Mouse (Mus musculus): ENCODE data around the gene Bmpr1a.

Gene Bmpr1a

GRCm38 (mm10) chr14:34504377-34504776 is 1.2 kb upstream of the Bmpr1a start:
- no peak for DNase-seq

DNA sequence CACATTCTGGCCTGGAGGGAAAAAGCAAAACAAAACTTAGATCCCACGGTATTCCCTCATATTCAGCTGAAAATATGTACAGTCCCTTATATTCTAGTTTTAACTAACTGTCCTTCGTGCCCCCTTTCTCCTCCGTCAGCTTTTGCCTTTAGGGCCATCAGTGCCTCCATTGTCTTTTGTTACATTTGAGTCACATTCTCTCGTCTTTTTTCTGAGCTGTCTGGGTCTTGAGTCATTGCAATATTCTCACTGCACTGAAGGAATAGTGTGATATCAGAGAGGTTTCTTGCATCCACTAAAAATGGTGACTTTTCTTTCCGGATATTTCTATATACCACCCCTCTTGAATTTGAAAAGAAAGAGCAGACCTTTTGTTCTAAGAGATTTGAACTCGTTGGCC is 618 bp upstream of the Bmpr1a start:
- DNase-seq, result no peak

- peak; percentile 90 for DNase-seq
Observed at GRCm38 (mm10) chr14:34502475-34503324, 441 bp downstream of the Bmpr1a start.

- peak; percentile 73 for DNase-seq
Observed at GRCm38 (mm10) chr14:34501804-34502474, 1.2 kb downstream of the Bmpr1a start.

DNA sequence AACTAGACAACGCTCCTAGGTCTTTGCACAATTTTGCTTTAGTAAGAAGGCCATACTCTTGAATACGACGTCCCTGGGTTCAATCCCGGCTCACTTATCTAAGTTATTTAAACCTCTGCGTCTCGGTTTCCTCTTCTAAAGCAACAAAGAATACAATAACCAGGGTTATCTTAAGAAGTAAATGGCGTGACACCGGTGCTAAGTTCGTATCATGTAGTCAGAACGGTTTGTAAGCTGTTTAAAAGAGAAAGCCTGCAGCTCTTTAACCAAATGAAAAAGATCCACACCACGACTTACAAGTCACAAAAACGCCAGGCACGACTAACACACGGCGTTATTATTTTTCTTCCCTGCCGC is 1.7 kb downstream of the Bmpr1a start:
- no peak for DNase-seq

DNA sequence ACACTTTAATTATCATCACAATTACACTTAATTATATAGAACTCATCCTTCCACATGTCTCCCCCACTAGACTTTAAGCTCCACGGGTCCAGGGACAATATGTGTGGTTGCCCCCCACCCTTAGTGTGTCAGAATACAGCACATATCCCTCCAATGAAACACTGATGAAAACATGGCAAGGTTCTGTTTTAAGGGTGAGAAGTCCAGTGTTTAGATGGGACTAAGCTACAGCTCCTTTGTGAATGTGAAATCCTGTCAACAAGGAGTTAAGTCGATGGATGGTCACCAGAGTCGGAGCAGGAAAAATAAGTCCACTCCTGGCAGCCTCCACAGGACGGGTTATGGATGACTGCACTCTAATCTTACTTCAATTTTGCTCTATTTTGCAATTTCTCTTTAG is 2.8 kb downstream of the Bmpr1a start:
- no peak for DNase-seq

DNA sequence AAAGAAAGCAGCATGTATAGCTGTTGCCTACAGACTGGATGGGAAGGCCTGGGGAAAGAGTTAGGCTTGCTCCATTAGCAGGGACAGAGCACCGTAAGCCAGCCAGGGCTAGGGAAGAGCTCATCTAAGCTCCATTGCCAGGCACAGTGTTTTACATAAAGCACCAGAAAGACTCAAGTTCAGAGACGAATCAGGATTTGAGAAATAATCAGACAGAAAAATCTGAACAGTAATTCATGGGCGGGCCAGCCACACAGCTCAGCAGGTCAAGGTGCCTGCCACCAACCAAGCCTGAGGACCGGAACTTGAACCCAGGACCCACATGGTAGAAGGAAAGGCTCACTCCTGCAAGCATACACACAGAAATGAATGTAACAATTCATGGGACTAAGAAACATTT is 3.5 kb downstream of the Bmpr1a start:
- DNase-seq, result no peak

DNA sequence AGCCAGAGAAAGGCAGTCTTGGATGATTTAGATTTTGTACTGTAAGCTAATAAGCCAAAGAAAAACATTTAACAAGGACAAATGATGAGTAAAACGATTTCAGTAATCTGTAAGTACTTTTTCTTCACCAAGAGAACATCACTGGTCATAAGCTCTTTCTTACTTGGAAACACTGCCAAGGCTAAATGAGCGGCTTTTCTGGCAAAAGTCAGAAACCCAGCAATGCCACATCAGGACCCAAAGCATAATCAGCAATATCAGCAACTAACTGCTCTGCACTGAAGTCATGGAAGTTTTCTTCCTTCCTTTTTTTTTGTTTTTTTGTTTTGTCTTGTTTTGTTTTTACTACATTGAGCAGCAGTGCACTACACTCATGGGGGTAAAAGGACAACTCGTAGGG is 5.8 kb downstream of the Bmpr1a start:
- DNase-seq, result no peak

DNA sequence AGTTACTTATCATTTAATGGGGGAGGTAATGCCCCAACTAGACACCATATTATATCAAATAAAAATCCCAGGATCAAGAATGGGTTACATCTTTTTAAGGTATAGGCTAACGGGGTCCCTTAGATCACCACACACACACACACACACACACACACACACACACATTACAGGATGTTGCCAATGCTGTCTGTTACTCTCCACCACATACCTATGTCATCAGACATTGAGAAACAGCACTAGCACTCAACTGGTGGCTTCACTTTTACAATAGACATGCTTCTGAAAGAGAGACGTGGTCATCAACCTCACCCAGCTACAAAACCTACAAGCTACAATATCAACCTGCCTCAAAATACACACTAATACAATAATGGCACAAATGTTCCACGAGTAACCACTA is 9.5 kb downstream of the Bmpr1a start:
- no peak for DNase-seq

DNA sequence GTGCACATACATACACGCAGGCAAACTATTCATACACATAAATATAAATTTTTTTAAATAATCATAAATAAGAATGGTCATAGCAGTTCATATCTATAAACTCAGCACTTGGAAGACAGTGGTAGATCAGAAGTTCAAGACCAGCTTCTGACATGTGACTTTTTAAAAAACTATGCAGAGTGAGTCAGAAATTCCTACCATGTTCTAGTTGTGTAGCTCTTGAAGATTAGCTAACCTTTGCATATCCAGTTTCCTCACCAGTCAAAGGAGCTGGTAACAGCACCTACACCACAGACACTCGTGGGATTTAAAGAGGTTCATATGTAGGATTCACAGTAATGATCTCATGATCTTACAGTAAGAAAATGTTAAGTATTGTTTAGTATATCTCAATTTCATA is 10.5 kb downstream of the Bmpr1a start:
- no peak for DNase-seq

- DNase-seq, result no peak
Observed at GRCm38 (mm10) chr14:34490965-34491364, 12.2 kb downstream of the Bmpr1a start.

- DNase-seq, result no peak
Observed at GRCm38 (mm10) chr14:34489928-34490327, 13.2 kb downstream of the Bmpr1a start.

DNA sequence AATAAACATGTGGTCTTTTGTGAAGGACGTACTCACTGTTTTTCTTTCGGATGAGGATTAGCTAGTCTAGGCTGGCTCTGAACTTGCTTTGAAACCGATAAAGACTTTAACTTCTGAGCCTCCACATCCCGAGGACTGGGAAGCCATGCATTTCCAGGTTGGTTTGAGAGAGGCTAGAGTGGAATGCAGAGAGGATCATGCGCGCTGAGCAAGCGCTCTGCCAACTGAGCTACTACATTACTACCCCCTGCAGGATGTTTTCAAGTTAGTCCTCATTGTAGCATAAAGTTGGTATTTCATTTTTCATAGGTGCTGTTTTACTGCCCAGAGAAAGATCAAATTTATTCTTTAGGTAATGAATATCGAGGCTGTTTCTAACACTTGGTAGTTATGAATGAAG is 17.0 kb downstream of the Bmpr1a start:
- no peak for DNase-seq

DNA sequence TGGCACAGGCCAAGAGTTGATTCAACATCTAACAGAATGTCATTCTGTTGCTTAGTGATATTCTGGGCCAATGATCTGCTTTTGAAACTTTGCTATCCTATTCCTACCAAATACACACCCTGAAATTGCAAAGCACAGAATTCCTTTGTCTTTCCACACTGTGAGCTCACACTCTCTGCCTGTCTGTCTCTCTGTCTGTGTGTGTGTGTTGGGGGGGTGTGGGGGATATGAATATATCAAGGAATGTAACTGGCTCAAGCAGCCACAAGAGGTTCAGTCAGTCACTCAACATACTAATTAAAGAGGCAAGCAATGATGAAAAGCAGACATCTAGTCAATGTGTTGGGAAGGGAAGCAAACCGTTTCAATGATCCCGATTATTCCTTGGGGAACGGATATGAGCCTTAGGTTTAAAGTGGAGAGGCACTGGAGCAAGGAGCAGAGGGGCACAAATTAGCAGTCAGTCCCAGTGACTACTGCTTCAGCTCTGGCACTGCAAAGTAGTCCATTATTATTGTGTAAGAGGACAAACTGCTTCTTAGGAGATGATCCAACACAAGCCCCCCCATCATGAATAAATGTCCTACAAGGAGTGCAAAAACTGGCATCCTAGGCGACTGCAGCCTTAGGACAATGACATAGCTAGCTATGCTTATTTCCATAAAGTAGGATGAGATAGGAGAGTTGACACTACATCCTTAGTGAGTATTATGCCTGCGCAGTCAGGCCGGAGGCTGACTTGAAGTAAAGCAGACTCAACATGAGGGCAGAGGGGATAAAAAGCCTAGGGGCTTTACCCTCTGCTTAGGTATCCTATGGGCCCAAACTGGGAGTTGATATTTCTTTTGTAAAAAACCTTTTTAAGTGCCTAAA is 19.4 kb downstream of the Bmpr1a start:
- DNase-seq, result no peak

- DNase-seq, result no peak
Observed at GRCm38 (mm10) chr14:34471591-34471990, 31.6 kb downstream of the Bmpr1a start.

DNA sequence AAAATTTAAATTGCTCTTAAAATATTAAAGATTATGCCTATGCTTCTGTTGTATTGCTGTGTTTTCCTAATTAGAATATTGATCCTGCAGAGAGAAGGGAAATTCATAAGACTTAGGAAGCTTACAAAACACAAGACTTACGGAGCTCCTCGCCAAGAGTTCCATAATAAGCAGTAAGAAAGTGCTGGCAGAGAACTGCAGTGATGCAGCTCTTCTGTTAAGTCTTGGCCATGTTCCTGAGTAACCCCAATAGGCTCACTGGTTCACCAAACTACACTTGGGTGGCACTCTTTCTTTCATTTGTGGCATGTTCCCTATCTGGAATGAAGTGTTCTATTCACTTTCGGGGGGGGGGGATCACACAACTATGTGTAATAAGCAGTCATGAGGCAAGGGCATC is 36.9 kb downstream of the Bmpr1a start:
- DNase-seq, result no peak

GRCm38 (mm10) chr14:34459386-34459785 is 43.8 kb downstream of the Bmpr1a start:
- no peak for DNase-seq

DNA sequence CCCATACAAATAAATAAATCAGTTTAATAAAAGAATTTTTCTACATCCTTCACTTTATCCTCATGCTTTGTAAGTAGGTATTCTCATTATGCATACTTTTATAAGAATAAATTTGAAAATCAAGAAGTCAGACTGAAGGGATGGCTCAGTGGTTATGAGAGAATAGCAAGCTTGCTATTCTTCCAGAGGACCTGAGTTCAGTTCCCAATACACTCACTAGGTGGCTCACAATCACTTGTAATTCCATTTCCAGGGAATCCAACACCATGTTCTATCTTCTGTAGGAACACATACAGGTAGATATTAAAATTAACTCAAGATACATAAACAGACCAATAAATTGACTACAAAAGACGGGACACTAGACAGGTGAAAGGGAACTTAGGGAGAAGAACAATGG is 44.3 kb downstream of the Bmpr1a start:
- DNase-seq, result peak; percentile 41

GRCm38 (mm10) chr14:34454282-34454681 is 48.9 kb downstream of the Bmpr1a start:
- DNase-seq, result no peak

DNA sequence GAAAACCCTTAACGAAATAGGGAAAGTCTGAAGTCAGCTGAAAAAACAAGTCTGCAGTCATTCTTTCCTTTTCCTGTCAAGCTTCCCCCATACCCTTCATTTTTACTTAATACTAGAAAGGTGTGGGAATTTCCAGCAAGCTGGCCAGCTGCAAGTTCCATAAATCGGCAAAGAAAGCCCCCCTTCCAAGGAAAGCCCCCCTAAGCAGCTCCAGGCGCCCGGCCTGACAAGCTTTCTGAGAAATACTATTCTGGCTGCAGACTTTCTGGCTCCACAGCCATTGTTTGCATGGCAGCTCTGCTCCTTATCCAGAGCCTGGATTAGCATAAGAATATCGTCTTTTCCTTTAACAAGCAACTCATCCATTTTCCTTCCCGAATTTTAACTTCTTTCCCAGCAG is 49.5 kb downstream of the Bmpr1a start:
- no peak for DNase-seq

DNA sequence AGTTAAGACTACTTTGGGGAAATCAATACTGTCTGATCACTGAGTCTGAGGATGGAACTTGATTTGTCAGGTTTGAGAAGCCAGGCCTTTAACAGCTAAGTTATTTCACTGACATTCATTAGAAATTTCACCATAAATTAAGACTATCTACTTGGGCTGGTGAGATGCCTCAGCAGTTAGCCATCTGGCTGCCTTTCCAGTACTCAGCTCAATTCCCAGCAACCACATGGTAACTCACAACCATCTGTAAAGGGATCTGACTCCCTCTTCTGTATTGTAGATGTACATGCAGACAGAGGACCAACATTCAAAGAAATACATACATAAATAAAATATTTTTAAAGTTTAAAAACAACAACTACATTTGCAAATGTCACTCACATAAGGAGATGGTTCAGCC is 51.3 kb downstream of the Bmpr1a start:
- DNase-seq, result no peak

- no peak for DNase-seq
Observed at GRCm38 (mm10) chr14:34450451-34450850, 52.7 kb downstream of the Bmpr1a start.

DNA sequence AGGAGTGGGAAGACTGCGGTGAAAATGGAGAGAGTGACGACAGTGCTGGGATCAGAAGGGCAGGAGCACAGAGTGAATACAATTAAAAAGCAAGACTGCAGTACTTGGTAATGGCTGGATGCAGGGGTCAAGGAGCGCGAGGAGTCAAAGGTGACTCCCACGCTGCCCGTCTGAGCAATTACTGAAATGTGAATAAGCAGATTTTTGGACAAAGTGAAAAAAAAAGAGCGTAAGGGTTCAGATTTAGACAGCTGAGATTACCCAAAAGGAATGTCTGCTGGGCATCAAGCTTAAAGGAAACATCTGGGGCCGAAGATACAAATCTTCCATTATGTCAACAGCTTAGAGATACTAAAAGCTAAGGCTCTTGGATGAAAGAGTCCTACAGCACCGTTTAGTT is 53.3 kb downstream of the Bmpr1a start:
- DNase-seq, result peak; percentile 31

- DNase-seq, result no peak
Observed at GRCm38 (mm10) chr14:34448398-34448797, 54.7 kb downstream of the Bmpr1a start.

Data from kidney, adult 18-20 months (tissue).